Mouse (Mus musculus): ENCODE results near the gene Sema6b. TPM values are rescaled to one million over a fixed set of nuclear protein-coding genes. Genes with fewer than 3 reads are reported as not detected.

Gene Sema6b
- polyA plus RNA-seq (2012; rRNA removed), result 8.0 and 8.2 TPM in 2 replicates

DNA sequence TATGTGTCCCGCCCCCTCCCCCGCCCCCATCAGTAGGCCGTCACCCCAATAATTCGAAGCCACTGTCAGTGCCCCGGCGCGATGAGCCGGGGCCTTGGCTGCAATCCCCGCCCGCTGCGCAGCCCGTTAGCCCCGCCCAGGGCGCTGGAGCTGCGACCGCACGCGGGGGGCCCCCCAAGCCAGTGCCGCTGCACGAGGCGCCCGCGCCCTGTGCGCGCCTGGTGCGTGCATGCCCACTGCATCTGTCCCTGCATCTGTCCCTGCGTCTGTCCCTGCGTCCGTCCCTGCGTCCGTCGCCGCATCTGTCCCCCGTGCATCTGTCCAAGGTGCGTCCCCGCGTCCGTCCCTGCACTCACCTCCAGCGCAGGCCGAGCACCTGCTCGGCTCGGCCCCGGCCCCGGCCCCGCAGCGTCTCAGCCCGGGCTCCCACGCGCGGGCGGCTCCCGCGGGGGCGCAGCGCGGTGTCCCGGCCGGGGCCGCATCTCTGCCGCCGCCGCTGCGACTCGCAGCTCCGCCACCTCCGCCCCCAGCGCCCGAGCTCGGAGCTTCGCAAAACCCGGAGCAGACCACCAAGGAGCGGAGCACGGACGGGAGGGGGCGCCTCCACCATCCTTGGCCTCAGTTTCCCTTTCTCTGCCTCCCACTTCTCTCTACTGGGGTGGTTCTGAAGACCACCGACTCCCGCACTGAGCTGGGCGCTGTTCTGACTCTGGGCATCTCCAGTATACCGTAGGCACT, at the start of gene Sema6b:
Gene Sema6b, minus strand, starts transcription at position 486 of the 738 bp plus-strand sequence.

GRCm38 (mm10) chr17:56183658-56184103, 43.5 kb upstream of the Sema6b start, which contains the start of gene Mydgf:
TSS of gene Mydgf (minus strand) at chr17:56183920.

DNA sequence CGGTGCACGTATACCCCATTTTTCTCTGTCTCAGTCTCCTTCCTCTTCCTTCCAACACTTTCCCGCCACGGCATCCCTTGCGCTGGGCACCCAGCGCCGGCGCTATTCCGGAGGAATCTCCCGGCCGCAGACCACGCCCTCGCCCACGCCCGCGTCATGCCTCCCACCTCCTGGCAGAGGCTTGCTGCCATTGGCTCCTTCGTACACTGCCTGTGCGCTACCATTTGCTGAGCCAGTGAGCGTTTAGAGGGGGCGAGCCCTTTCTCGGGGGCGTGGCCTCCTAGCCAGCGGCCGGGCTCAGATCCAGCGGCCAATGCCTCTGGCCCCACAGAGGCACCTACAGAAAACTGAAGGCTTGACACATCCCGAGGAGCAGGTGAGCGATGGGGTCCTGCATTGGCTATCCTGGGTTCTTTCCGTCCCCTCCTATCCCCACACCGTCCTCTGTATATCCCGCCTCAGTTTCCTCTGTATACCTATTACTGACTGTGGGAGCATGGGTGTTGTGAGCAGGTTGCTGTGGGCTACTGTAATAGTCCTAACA, 22.2 kb upstream of the Sema6b start, which contains the start of gene Tnfaip8l1:
Gene Tnfaip8l1, plus strand, starts transcription at position 247 of the 544 bp plus-strand sequence.

DNA sequence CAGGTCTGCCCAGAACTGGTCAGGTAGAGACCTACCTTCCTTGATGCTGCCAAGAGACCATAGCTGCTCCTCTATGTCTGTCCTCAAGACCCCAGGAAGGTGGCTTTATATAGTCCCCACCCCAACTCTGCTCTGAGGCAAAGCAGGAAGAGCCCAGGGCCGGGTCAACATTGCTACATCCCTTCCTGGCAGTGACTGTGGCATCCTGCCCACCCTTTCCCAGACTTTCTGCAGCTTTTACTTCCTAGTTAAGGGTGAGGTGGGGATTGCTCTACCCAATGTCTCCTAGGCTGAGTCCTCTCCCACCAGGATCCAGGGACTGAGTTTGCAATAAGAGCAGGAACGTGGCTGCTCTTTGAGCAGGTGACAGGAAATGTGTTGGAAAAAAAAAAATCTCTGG, 18.3 kb downstream of the Sema6b start, which contains the start of gene Lrg1:
Gene Lrg1, minus strand, starts transcription at position 176 of the 400 bp plus-strand sequence.

GRCm38 (mm10) chr17:56117251-56117710, 22.9 kb downstream of the Sema6b start, which contains the start of gene Plin5:
TSS of gene Plin5 (minus strand) at chr17:56117596.

DNA sequence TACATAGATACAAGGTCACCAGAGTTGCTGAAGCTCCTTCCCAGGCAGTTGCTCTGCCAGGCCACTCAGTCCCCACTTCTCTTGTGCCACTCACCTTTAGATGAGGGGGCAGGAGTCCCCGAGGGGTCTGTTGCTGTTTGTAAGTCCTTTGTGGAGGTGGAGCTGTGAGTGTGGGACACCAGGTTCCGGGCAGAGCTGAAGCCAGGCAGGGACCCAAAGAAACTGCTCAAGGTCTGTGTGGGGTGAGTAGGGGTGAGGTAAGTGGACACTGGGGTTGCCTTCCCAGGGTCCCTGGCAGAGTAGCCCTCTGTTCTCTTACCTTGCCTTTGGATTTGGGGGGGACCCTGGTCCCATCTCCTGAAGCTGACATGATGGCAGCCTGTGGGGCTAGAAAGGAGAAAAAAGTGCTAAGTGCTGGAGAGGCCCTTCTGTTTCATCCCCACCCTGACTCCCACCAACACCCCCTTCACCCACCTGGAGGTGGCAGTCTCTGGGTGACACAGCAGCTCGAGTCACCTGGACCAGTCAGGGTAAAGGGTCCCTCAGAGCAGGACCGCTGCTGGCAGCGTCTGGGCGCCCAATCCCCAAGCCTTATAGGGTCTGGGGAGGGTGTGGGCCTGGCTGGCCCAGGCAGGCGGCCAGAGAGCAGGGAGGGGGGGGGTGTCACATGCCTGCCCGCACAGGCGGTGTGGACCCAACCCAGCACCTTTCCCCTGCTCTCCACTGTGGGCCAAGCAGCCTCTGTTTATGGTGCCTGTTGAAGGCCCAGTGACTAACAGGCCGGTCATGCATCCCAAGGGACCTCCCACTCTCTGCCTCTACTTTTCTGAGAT, 30.7 kb downstream of the Sema6b start, which contains the start of gene Plin4:
Gene Plin4, minus strand, starts transcription at position 585 of the 833 bp plus-strand sequence.

GRCm38 (mm10) chr17:56078880-56079795, 61.0 kb downstream of the Sema6b start, which contains the start of gene Hdgfl2:
TSS of gene Hdgfl2 (plus strand) at chr17:56079634.

DNA sequence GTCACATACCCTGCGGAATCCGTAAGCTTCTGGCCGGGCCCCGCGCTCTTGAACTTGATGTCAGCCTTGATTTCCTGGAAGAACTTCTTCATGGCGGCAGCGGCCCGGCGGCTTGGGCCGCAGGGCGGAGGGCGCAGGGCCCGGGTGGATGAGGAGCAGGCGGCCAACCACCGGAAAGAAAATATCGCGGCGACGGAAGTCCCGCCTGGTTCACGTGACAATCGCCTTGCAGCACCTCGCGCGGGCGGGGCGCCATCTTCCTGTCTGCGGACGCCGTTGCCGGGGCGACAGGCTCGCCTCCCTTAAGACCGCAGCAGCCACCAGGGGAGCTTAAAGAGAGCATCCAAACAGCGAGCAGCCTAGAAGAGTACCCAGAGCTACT, 65.3 kb downstream of the Sema6b start, which contains the start of gene Ubxn6:
Gene Ubxn6, minus strand, starts transcription at position 202 of the 382 bp plus-strand sequence.

Other genes with a start within 250 kb of the Sema6b start
- 0.38 and 0.45 TPM in 2 replicates for gene Zfp959, start 248.2 kb downstream of the Sema6b start, polyA plus RNA-seq (2012; rRNA removed)
- gene Zfp119b, start 190.8 kb downstream of the Sema6b start, polyA plus RNA-seq (2012; rRNA removed), result 0.07 and 0.08 TPM in 2 replicates
- 5.3 and 6.3 TPM in 2 replicates for gene Ebi3, start 187.7 kb downstream of the Sema6b start, polyA plus RNA-seq (2012; rRNA removed)
- 7.9 and 8.1 TPM in 2 replicates for gene Yju2, start 181.2 kb downstream of the Sema6b start, polyA plus RNA-seq (2012; rRNA removed)
- gene Shd, start 169.9 kb downstream of the Sema6b start, polyA plus RNA-seq (2012; rRNA removed), result 3.8 and 4.6 TPM in 2 replicates
- gene Fsd1, start 153.8 kb downstream of the Sema6b start, polyA plus RNA-seq (2012; rRNA removed), result 1.3 and 1.6 TPM in 2 replicates
- 110 and 127 TPM in 2 replicates for gene Stap2, start 134.8 kb downstream of the Sema6b start, polyA plus RNA-seq (2012; rRNA removed)
- gene Mpnd, start 134.6 kb downstream of the Sema6b start, polyA plus RNA-seq (2012; rRNA removed), result 132 and 198 TPM in 2 replicates
- 64.4 and 75.5 TPM in 2 replicates for gene Sh3gl1, start 103.7 kb downstream of the Sema6b start, polyA plus RNA-seq (2012; rRNA removed)
- gene Chaf1a, start 99.9 kb downstream of the Sema6b start, polyA plus RNA-seq (2012; rRNA removed), result 3.0 and 3.6 TPM in 2 replicates
- 59.7 and 66.8 TPM in 2 replicates for gene Ubxn6, start 65.3 kb downstream of the Sema6b start, polyA plus RNA-seq (2012; rRNA removed)
- 28.7 and 35.8 TPM in 2 replicates for gene Hdgfl2, start 60.7 kb downstream of the Sema6b start, polyA plus RNA-seq (2012; rRNA removed)
- 19.6 and 23.9 TPM in 2 replicates for gene Plin4, start 30.5 kb downstream of the Sema6b start, polyA plus RNA-seq (2012; rRNA removed)
- 0.37 and 0.65 TPM in 2 replicates for gene Plin5, start 22.7 kb downstream of the Sema6b start, polyA plus RNA-seq (2012; rRNA removed)
- gene Lrg1, start 18.3 kb downstream of the Sema6b start, polyA plus RNA-seq (2012; rRNA removed), result 14.3 and 21.9 TPM in 2 replicates
- gene Tnfaip8l1, start 22.1 kb upstream of the Sema6b start, polyA plus RNA-seq (2012; rRNA removed), result 13.1 and 13.6 TPM in 2 replicates
- gene Mydgf, start 43.6 kb upstream of the Sema6b start, polyA plus RNA-seq (2012; rRNA removed), result 95.9 and 109 TPM in 2 replicates
- 47.5 and 53.8 TPM in 2 replicates for gene Dpp9, start 78.6 kb upstream of the Sema6b start, polyA plus RNA-seq (2012; rRNA removed)
- 33.4 and 34.7 TPM in 2 replicates for gene Fem1a, start 116.5 kb upstream of the Sema6b start, polyA plus RNA-seq (2012; rRNA removed)
- gene Ticam1, start 136.4 kb upstream of the Sema6b start, polyA plus RNA-seq (2012; rRNA removed), result 42.4 and 48.5 TPM in 2 replicates
- gene Plin3, start 152.5 kb upstream of the Sema6b start, polyA plus RNA-seq (2012; rRNA removed), result 49.5 and 51.8 TPM in 2 replicates
- gene Arrdc5, start 159.9 kb upstream of the Sema6b start, polyA plus RNA-seq (2012; rRNA removed), result not detected in 2 replicates
- gene Uhrf1, start 163.0 kb upstream of the Sema6b start, polyA plus RNA-seq (2012; rRNA removed), result 14.5 and 15.3 TPM in 2 replicates
- gene Kdm4b, start 185.7 kb upstream of the Sema6b start, polyA plus RNA-seq (2012; rRNA removed), result 39.1 and 44.1 TPM in 2 replicates